Mouse (Mus musculus) G1E (cell line): ENCODE results near the gene Brwd3.

Experiments
- CTCF ChIP-seq: IDR thresholded peaks from 2 replicates; pipeline ENCODE4 v1.5.1; 2012; ENCODE audit warnings: low read depth, low read length, inconsistent platforms, mixed read lengths
- GATA1 ChIP-seq: IDR thresholded peaks from 2 replicates; pipeline ENCODE4 v1.6.1; 2012; ENCODE audit warnings: borderline replicate concordance, low read length, inconsistent platforms, mixed read lengths
- TAL1 ChIP-seq: conservative IDR thresholded peaks from 2 replicates; pipeline ENCODE4 v1.6.1; 2012; ENCODE audit warnings: low read depth, low read length, inconsistent platforms, mixed read lengths

DNA sequence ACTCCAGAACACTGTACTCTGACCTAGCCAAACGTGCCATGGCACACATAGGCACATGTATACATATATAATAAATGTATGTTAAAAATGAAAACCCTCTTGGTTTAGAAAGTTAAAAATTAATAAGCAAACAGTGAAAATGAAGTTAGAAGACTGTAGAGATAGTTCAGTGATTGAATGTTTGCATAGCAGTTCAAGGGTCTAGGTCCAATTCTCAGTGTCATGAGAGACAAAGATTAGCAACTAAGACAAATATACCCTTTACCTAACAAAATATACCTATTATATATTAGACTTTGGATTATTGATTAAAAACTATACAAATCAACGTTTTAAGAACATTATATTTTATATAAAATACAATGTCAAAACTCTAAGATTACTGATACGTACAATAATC lies 36.9 kb downstream of the Brwd3 start:
- no peak for TF ChIP-seq CTCF
- TF ChIP-seq GATA1, result no peak
- no peak for TF ChIP-seq TAL1
